Mouse (Mus musculus) mouse embryonic stem cell (cell line): ENCODE data around the gene Eng.

Experiments used
- in situ Hi-C, 2 experiments: fragments of 300-500 bp; cut with MboI; formaldehyde crosslinking; loops; 1 replicate in 1 of 2; 3 replicates in 1 of 2; pipeline ENCODE4 v1.14.3; 2019 to 2020; ENCODE audit warnings: low sequenced_read_pairs in 2 of 2, low pct_unique_long_range_greater_than_20kb in 1 of 2, mixed read lengths in 1 of 2; ENCODE audit not compliant: unreplicated experiment in 1 of 2

The Eng gene

DNA sequence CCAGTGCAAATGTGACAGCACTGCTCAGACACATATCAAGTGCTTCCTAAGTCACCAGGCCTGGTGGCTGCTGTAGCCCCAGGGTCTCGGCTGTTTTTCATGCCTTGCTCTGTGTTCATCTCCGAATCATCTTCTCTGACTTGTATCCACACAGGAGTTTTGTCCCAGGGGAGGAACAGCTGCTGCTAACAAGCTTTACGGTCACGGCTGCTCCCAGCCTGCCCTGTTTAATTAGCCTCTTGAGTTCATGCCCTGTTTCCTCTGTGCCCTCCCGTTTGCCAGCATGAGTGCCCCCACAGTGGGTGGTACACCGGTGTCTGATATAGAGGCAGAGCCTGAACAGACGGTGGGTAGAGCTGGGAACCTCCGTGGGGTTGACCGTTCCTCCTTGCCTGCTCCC is 28.3 kb upstream of the Eng start:
- in situ Hi-C loops, result no loop called here

DNA sequence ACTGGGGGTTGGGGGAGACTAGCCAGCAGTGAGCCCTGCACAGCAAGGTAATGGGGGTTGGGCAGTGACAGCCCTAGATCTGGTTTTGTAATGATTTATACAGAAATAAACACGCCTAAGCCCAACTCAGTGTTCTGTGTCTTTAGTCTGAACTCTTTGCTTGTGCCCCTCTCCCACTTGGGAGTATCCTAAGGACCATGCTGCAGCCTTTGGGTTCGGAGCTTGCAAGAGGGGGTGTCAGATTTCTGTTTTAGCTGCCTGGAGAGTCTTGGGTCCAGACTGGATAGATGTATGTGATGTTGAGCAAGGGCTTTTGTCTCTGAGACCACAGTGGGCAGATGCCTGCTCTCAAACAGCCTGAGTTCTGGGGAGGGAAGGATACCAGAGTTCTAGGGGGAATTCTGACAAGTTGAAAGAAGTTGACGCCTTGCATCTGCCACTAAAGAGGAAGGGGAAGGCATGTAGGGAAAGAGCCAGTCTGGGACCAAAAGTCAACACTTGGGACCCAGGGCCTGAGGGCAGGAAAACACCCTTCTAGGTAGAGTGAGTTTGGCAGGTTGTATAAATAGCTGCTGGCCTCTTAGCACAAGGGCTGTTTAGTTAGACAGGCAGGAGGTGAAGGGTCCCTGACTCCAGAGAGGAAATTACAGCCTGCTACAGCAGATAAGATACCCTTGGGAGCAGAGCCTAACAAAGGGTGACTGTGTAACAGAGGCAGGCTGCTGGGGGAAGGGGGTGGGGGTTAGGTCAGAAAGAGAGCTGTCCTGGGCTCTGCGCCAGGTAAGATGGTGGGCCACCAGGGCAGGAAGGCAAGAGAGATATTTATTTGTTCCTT is 25.5 kb upstream of the Eng start:
- in situ Hi-C loops, result no loop called here

- in situ Hi-C loops, result no loop called here
Measured at GRCm38 (mm10) chr2:32621517-32621859, 24.9 kb upstream of the Eng start, which contains the start of gene Ak1. Ak1 (plus strand) TSS chr2:32621758.

GRCm38 (mm10) chr2:32624111-32624748 is 22.2 kb upstream of the Eng start:
- in situ Hi-C loops, result no loop called here

GRCm38 (mm10) chr2:32625212-32625872 is 21.1 kb upstream of the Eng start:
- in situ Hi-C loops, result no loop called here

DNA sequence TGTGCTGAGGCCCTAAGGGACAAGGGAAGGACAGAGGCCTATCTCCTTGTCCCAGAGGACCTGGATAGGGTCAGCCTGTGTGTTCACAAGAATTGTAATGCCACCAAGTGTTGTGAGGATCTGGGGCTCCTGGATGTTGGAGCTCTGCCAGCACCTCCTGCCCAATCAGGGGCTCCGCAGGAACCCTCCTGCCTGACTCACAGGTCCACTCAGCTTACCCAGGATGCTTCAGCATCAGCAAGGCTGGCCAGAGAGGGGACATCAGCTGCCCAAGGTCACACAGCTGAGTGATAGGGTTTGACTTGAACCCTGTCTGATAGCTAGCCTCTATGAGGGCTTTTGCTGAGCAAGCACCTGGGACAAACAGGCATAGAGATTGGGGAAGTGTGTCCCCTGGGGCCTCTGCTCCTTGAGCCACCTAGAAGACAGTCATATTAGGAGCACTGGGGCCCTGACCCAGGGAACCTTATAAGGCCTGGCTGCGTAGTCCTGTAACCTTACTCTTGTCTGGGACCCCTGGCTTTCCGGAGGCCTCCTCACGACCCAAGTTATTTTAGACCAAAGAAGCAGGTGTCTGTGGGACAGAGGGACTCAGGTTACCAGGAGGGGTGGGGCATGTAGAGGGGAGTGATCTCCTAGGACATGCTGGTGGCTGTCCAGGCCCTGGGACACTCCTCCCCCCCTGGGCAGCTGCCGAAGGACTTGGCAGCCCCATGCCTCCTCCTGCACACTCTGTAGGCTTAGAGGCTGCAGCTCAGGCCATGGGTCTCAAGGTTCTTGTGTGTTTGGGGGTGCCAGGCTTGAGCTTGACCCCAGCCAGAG is 20.3 kb upstream of the Eng start:
- in situ Hi-C loops, result no loop called here

- in situ Hi-C loops, result no loop called here
Measured at GRCm38 (mm10) chr2:32627266-32628043, 18.9 kb upstream of the Eng start.

- in situ Hi-C loops, result no loop called here
Measured at GRCm38 (mm10) chr2:32628044-32628550, 18.3 kb upstream of the Eng start.

DNA sequence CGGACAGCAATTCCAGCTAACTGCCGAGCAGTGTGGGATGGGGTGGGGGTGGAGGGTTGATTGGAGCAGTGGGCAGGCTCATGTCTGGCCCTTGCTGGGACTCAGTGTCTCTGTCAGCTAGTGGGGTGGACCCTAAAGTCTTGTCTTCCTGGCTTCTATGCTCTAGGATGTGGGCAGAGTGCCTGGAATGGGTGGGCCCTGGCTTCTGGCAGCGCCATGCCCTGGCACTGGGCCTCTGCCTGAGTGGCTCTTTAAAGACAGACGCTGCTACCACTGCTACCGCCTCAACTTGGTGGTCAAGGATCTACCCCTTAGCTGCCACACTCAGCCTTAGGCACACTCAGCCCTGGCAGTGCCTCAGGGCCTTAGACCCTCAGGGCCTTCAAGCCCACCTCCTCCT is 17.7 kb upstream of the Eng start:
- in situ Hi-C loops, result no loop called here

- in situ Hi-C loops, result no loop called here
Measured at GRCm38 (mm10) chr2:32629276-32629976, 17.0 kb upstream of the Eng start.

GRCm38 (mm10) chr2:32630036-32630435 is 16.4 kb upstream of the Eng start:
- in situ Hi-C loops, result loop anchor here in 1 of 2 experiments (10.0 kb wide), 1 partner anchor 55 kb away; no protein-coding TSS in a partner anchor

GRCm38 (mm10) chr2:32631046-32631445 is 15.3 kb upstream of the Eng start:
- in situ Hi-C loops, result loop anchor here in 1 of 2 experiments (10.0 kb wide), 1 partner anchor 54 kb away; no protein-coding TSS in a partner anchor

DNA sequence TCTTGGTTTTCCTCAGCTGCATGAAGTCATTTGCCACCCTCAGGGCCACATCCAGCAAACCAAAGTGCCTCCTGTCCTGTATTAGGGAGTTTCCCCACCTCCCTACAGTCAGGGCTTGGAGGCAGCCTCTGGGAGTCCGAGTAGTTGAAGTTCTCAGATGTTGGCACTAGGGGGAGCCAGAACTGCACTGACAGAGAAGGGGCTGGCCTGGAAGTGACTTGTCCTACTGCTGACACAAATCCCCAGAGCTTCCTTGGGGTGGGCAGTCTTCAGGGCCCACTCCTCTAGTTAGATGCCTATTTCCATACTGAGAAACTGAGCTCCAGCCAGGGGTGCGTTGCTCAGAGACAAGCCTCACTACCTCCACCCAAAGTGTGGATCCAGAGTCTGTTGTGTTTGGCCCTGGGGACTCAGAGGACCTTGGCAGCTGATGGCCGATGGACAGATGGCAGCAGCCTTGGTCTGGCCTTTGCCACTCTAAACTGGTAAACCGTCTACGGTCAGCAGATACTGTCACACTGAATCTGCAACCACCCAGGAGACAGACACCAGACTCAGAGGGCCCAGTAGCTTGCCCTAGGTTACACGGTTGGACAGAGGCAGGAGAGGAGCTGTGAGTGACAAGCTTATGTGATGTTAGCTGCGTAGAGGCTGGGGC is 14.5 kb upstream of the Eng start:
- in situ Hi-C loops, result loop anchor here in 1 of 2 experiments (10.0 kb wide), 1 partner anchor 53 kb away; no protein-coding TSS in a partner anchor

DNA sequence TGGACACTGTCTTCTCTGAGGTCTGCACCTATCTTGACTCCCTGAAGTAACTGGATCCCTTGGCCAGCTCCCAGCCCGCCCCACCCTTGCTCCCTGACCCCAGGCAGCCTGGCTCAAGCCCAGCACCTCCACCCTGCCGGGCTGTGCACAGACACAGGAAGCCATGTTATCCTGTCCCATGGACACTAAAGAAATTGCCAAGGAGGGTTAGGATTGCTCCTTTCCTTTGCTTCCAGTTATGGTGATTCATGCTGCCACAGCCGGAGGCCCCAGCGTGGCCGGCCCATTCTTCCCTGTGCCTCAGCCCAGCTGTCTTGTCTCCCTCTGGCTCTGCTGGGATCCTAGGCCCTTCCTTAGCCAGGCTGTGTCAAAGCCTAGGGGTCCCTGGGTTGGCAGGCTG is 12.7 kb upstream of the Eng start:
- in situ Hi-C loops, result loop anchor here in 1 of 2 experiments (10.0 kb wide), 1 partner anchor 51 kb away; no protein-coding TSS in a partner anchor

DNA sequence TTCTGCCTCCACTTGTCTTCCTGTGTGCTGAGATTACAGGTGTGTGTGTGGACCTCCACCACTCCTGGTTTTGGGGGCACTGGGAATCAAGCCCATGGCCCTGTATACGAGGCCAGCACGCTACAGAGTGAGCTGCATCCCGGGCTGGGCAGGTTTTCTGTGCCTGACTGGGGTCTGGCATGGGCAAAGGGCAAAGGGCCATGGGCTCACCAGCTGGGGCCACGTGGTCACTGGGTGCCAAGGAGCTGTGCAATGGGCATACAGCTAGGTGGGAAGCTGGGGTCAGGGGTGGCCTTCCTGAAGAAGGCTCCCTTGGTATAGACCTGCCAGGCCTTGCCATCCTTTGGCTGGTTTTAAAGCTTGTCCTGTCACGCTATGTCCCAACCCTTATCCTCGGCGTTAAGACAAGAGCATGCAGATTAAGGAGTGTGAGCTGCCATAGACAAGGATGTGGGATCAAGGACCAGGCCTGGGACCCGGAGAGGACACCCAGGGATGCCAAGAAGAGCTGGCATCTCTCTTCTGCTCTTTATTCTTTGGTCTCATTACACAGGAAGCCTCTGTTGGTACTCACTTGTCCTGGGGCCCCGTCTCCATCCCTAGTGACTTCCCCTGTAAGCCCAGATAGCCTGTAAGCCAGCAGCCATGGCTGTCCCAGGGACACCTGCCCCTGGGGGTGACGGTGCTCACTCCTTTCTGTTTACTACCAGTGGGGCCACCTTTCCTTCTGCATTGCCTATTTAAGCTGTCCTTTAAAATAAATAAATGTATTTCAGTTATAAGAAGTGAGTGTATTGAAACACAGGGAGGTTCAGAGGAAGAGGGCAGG is 11.9 kb upstream of the Eng start:
- in situ Hi-C loops, result loop anchor here in 1 of 2 experiments (10.0 kb wide), 1 partner anchor 50 kb away; no protein-coding TSS in a partner anchor

DNA sequence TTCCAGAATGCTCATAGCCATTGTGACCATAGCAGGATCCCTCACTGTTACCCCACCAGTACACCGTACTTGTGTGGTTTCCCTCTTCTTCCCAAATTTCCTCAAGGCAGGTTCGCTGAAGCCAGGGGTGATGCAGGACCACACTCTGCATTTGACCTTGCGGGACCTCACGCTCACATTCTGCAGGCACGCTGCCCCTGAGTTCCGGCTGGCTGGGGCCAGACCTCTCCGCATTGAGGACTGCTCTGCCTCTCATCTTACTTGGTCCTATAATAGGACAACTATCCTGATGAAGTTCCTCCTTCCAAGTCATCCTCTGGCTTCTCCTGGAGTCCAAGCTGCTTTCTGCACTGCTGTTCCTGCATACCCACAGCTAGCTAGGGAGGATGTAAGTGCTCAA is 9.8 kb upstream of the Eng start:
- in situ Hi-C loops, result loop anchor here in 1 of 2 experiments (10.0 kb wide), 1 partner anchor 48 kb away; no protein-coding TSS in a partner anchor
